Mouse (Mus musculus) left cerebral cortex, adult 2 months (tissue): Measurements from ENCODE around the gene Sfmbt1. TPM values are rescaled to one million over a fixed set of nuclear protein-coding genes. Genes with fewer than 3 reads are reported as not detected.
A peak's percentile ranks its signal among the peaks of the same experiment; 100 is the strongest.

Experiments
- DNase-seq, 2 experiments: peaks; one replicate each; pipeline ENCODE4 v3.0.0; 2021 to 2022; ENCODE audit warnings: low spot score in 2 of 2, mixed read lengths in 1 of 2; ENCODE audit errors: extremely low spot score in 1 of 2
- H3K27ac ChIP-seq: fragments of 200-600 bp; 2 replicates; pipeline ENCODE4 v1.8.1; 2022
- H3K4me3 ChIP-seq: fragments of 200-600 bp; 2 replicates; pipeline ENCODE4 v1.8.1; 2022
- CTCF ChIP-seq: fragments of 200-600 bp; IDR thresholded peaks from 2 replicates; pipeline ENCODE4 v1.8.1; 2022; ENCODE audit warnings: antibody characterized with exemption, mild to moderate bottlenecking, moderate library complexity
- intact Hi-C: fragments of 180-260 bp; cut with DNase I; formaldehyde crosslinking; loops from one replicate; pipeline ENCODE4 v1.15.1; 2025
- long read RNA-seq, 2 experiments: library from polyadenylated mRNA; stranded (forward); transcript quantifications; one replicate each; pipeline ENCODE4 v2.0.0; 2021; ENCODE audit warnings: borderline mapping rate in 2 of 2
- total RNA-seq, 2 experiments: library from RNA; stranded (reverse); gene quantifications; 2 replicates each; pipeline ENCODE4 v1.2.3; 2021

The Sfmbt1 gene
- total RNA-seq, result 10 to 100 TPM; 38.4 to 38.8 TPM
- long read RNA-seq, experiment 1, full-length matches to known transcripts, result 9 of 22 reads
- long read RNA-seq, experiment 1, partial matches to known transcripts, result 9 of 22 reads
- long read RNA-seq, experiment 1, other reads (novel, unspliced or antisense), result 4 of 22 reads
- long read RNA-seq, experiment 2, full-length matches to known transcripts, result 9 of 23 reads
- long read RNA-seq, experiment 2, partial matches to known transcripts, result 4 of 23 reads
- long read RNA-seq, experiment 2, other reads (novel, unspliced or antisense), result 10 of 23 reads

GRCm38 (mm10) chr14:30714799-30715617, at the start of gene Sfmbt1:
Gene Sfmbt1 (plus strand): TSS chr14:30714849.
- TF ChIP-seq CTCF, result no peak
- Histone ChIP-seq H3K27ac (peak within 1 kb of the TSS; percentile 93), H3K4me3 (peak within 1 kb of the TSS; percentile 96)
- intact Hi-C loops, result loop anchor here (10.0 kb wide), 1 partner anchor 150 kb away; no protein-coding TSS in a partner anchor
- DNase-seq, result peak in 1 of 2 experiments; percentile 33

- H3K27ac ChIP-seq, result peak overlapping the region; percentile 10; the same call in 1 of the 2 replicates
Observed at GRCm38 (mm10) chr14:30666061-30666460, 48.6 kb upstream of the Sfmbt1 start.

GRCm38 (mm10) chr14:30666604-30667003, 48.0 kb upstream of the Sfmbt1 start:
- Histone ChIP-seq H3K4me3 (no peak overlapping the region), H3K27ac (peak overlapping the region; percentile 69)
- intact Hi-C loops, result no loop called here
- no peak for TF ChIP-seq CTCF
- DNase-seq, result no peak

More at GRCm38 (mm10) chr14:30666061-30666460, 48.6 kb upstream of the Sfmbt1 start:
- intact Hi-C loops, result no loop called here
- no peak for DNase-seq
- H3K4me3 ChIP-seq, result no peak overlapping the region
- no peak for TF ChIP-seq CTCF

- TF ChIP-seq CTCF, result no peak
Observed at GRCm38 (mm10) chr14:30670161-30670560, 44.5 kb upstream of the Sfmbt1 start.

GRCm38 (mm10) chr14:30671095-30671985, 43.3 kb upstream of the Sfmbt1 start:
- no peak for TF ChIP-seq CTCF
- intact Hi-C loops, result no loop called here
- DNase-seq, result peak; percentile 41 to 49
- Histone ChIP-seq H3K4me3 (no peak overlapping the region), H3K27ac (peak overlapping the region; percentile 76)

More at GRCm38 (mm10) chr14:30670161-30670560, 44.5 kb upstream of the Sfmbt1 start:
- H3K27ac ChIP-seq, result no peak overlapping the region
- no peak for DNase-seq
- intact Hi-C loops, result no loop called here
- H3K4me3 ChIP-seq, result no peak overlapping the region

GRCm38 (mm10) chr14:30671986-30672312, 42.7 kb upstream of the Sfmbt1 start:
- peak; percentile 89 for TF ChIP-seq CTCF
- Histone ChIP-seq H3K4me3 (no peak overlapping the region), H3K27ac (no peak overlapping the region)
- DNase-seq, result peak; percentile 88 to 93
- intact Hi-C loops, result loop anchor here (1.0 kb wide), 1 partner anchor 81 kb away; no protein-coding TSS in a partner anchor

GRCm38 (mm10) chr14:30674947-30675346, 39.7 kb upstream of the Sfmbt1 start:
- Histone ChIP-seq H3K4me3 (no peak overlapping the region), H3K27ac (no peak overlapping the region)
- no peak for DNase-seq
- intact Hi-C loops, result no loop called here
- TF ChIP-seq CTCF, result no peak

GRCm38 (mm10) chr14:30682131-30682530, 32.5 kb upstream of the Sfmbt1 start:
- no peak for DNase-seq
- H3K4me3 ChIP-seq, result no peak overlapping the region
- TF ChIP-seq CTCF, result no peak
- intact Hi-C loops, result no loop called here
- no peak overlapping the region for H3K27ac ChIP-seq

GRCm38 (mm10) chr14:30690685-30691084, 24.0 kb upstream of the Sfmbt1 start:
- intact Hi-C loops, result no loop called here
- no peak for TF ChIP-seq CTCF
- Histone ChIP-seq H3K27ac (no peak overlapping the region), H3K4me3 (no peak overlapping the region)
- no peak for DNase-seq

GRCm38 (mm10) chr14:30692439-30692838, 22.2 kb upstream of the Sfmbt1 start:
- no peak overlapping the region for H3K4me3 ChIP-seq
- DNase-seq, result no peak
- TF ChIP-seq CTCF, result no peak
- intact Hi-C loops, result no loop called here
- no peak overlapping the region for H3K27ac ChIP-seq

- Histone ChIP-seq H3K27ac (peak overlapping the region; percentile 68; the same call in 1 of the 2 replicates), H3K4me3 (no peak overlapping the region)
- no peak for TF ChIP-seq CTCF
- DNase-seq, result no peak
- intact Hi-C loops, result no loop called here
Observed at GRCm38 (mm10) chr14:30694786-30695185, 19.9 kb upstream of the Sfmbt1 start.
